Mouse (Mus musculus) urinary bladder, postnatal 0 days (tissue): ENCODE results near the gene Pde3b. TPM values are rescaled to one million over a fixed set of nuclear protein-coding genes. Genes with fewer than 3 reads are reported as not detected.

Source experiments
- polyA plus RNA-seq: library from polyadenylated mRNA; unstranded; fragments of >200 nt; fragmentation: Nextera tagmentation; extraction: Ambion mirVana; gene quantifications from 2 replicates; pipeline ENCODE4 v1.2.1, GENCODE M21; 2015

Pde3b gene
- 3.7 TPM in 2 replicates for polyA plus RNA-seq

GRCm38 (mm10) chr7:114414421-114415335, at the start of gene Pde3b:
Gene Pde3b, plus strand, starts transcription at chr7:114415281.

GRCm38 (mm10) chr7:114562531-114563241, 147.6 kb downstream of the Pde3b start, which contains the start of gene Cyp2r1:
Gene Cyp2r1, minus strand, starts transcription at chr7:114562972.

Other genes with a start within 250 kb of the Pde3b start
- 76.0 and 91.1 TPM in 2 replicates for gene Copb1, start 160.6 kb upstream of the Pde3b start, polyA plus RNA-seq
- 253 and 262 TPM in 2 replicates for gene Psma1, start 139.2 kb upstream of the Pde3b start, polyA plus RNA-seq
- 3.6 and 4.2 TPM in 2 replicates for gene Cyp2r1, start 147.7 kb downstream of the Pde3b start, polyA plus RNA-seq
- gene Calca, start 221.1 kb downstream of the Pde3b start, polyA plus RNA-seq: 3.9 and 9.1 TPM in 2 replicates